Mouse (Mus musculus) liver, adult 2 months (tissue): Measurements from ENCODE around the gene Ybx1. TPM values are rescaled to one million over a fixed set of nuclear protein-coding genes. Genes with fewer than 3 reads are reported as not detected.

Experiments used
- DNase-seq: peaks from one replicate; pipeline ENCODE4 v3.0.0-alpha.2; 2011; ENCODE audit warnings: low read depth, low spot score; ENCODE audit errors: extremely low read depth
- H3K27ac ChIP-seq: fragments of 200-500 bp; replicated peaks from 2 replicates; pipeline ENCODE4 v1.5.1; 2012; ENCODE audit warnings: low read depth, mild to moderate bottlenecking, control low read depth, inconsistent platforms, low read length; ENCODE audit not compliant: insufficient read depth
- H3K27me3 ChIP-seq: fragments of 200-500 bp; 2 replicates; pipeline ENCODE4 v1.6.1; 2012; ENCODE audit warnings: mild to moderate bottlenecking, moderate library complexity, low read length, inconsistent platforms; ENCODE audit not compliant: control insufficient read depth, insufficient read depth
- H3K36me3 ChIP-seq: fragments of 200-500 bp; 2 replicates; pipeline ENCODE4 v1.6.1; 2012; ENCODE audit warnings: low read length, inconsistent platforms; ENCODE audit not compliant: control insufficient read depth, insufficient read depth
- H3K4me1 ChIP-seq: fragments of 200-500 bp; 2 replicates; pipeline ENCODE4 v1.6.1; 2011; ENCODE audit warnings: low read length; ENCODE audit not compliant: control insufficient read depth, insufficient read depth
- H3K4me3 ChIP-seq: fragments of 200-500 bp; 2 replicates; pipeline ENCODE4 v1.5.1; 2011; ENCODE audit warnings: low read depth, mild to moderate bottlenecking, control low read depth, low read length, moderate library complexity; ENCODE audit not compliant: insufficient read depth
- H3K79me2 ChIP-seq: fragments of 200-500 bp; 2 replicates; pipeline ENCODE4 v1.6.1; 2012; ENCODE audit warnings: inconsistent platforms, mild to moderate bottlenecking, low read length, moderate library complexity; ENCODE audit not compliant: control insufficient read depth, insufficient read depth
- H3K9ac ChIP-seq: fragments of 200-500 bp; 2 replicates; pipeline ENCODE4 v1.6.1; 2012; ENCODE audit warnings: low read depth, mild to moderate bottlenecking, control low read depth, inconsistent platforms, low read length
- CTCF ChIP-seq: fragments of 200-500 bp; IDR thresholded peaks from 2 replicates; pipeline ENCODE4 v1.5.1; 2011; ENCODE audit warnings: low read depth, low read length, control low read depth
- POLR2A ChIP-seq: fragments of 200-500 bp; IDR thresholded peaks from 2 replicates; pipeline ENCODE4 v1.6.1; 2011; ENCODE audit warnings: low read length, control low read depth; ENCODE audit not compliant: insufficient read depth; ENCODE audit errors: extremely low read depth
- WGBS: fragments of 180-500 bp; shearing (Covaris S2); methylation state at CpG from one replicate; pipeline ENCODE4 v1.1.7; 2018; 5-methylcytosine and 5-hydroxymethylcytosine counted together
- polyA plus RNA-seq: library from polyadenylated mRNA; depleted of rRNA; stranded (reverse); fragments of >200 nt; gene quantifications from 2 replicates; pipeline ENCODE4 v1.2.3, GENCODE M21; 2012
- total RNA-seq: library from RNA; depleted of rRNA; stranded (reverse); fragments of >200 nt; gene quantifications from 2 replicates; pipeline ENCODE4 v1.2.3, GENCODE M21; 2014

Gene Ybx1
- total and polyA plus RNA-seq, 2 experiments: 64.3 to 189 TPM

DNA sequence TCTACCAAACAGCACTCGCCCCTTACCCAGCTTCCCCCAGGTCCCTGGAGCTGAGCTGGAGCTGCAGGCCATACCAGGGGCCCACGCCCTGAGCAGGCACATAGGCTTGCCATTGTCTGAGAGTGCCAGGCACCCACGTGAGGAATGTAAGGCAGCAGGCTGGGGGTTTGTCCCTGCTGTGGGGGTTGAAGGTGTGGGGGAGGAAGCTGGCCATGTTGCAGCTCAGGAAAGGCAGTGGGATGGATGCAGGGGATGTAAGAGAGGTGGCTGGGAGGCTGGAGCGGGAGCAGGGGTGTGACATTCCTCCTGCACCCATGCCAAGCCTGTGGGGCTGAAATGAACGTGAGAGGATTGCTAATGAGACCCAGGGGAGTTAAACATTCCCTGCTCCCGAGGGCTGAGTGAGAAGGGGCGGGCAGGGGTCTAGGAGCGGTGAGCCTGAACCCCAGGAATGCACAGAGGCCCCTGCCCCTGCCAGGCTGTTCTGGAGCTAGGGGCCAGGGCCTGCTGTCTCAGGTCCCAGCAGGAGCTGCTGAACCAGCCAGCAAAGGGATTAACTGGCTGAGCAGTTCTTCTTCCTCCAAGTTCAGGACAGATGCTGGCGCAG lies 40.3 kb downstream of the Ybx1 start:
- no peaks in the 10 kb centered on the region for H3K27me3 ChIP-seq
- no peak overlapping the region for H3K27ac ChIP-seq
- no peaks in the 10 kb centered on the region for H3K36me3 ChIP-seq
- peaks cover 2% of the 10 kb centered on the region; the same call in 1 of the 2 replicates for H3K4me1 ChIP-seq
- WGBS: 86% methylated on average over 9 of the region's 9 CpGs
- H3K4me3 ChIP-seq: no peak overlapping the region
- TF ChIP-seq CTCF: no peak
- no peak for TF ChIP-seq POLR2A
- H3K79me2 ChIP-seq: no peaks in the 10 kb centered on the region
- DNase-seq: no peak
- no peak overlapping the region for H3K9ac ChIP-seq

DNA sequence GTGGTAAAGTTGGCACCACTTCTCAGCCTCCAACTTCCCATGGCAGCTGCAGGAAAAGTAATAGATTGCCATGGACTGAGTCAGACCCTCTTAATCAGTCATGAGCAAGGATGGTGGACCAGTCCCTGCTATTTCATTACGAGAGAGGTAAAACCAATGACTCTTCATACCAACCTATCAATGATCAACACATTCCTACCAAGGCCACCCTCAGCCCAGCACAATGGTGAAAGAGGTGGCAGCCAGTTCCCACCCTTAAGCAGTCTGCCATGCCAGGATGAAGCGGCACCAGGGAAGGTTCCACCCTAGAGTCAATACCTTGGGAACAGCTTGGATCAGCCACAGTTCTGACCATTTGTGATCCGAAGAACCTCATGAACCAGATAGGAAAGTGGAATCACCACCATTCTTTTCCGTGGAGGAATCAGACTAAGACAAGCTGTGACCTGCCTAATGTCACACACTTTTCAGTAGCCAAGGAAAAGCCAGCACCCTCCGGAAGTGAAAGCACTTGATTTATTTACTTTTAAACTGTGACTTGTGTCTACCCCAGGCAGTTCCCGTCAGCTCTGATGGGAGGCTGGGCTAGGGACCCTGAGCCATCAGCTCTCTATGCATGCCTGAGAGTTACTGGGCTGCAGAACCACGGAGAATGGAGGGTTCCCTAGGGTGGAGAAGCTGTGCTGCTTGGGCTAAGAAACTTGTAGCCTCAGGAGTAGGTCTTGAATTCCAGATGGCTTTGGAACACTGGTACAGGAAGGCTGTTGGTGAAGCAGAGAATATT lies 42.2 kb downstream of the Ybx1 start:
- TF ChIP-seq CTCF: no peak
- no peak for TF ChIP-seq POLR2A
- Histone ChIP-seq H3K27me3 (no peaks in the 10 kb centered on the region), H3K36me3 (peaks cover 4% of the 10 kb centered on the region; the same call in 1 of the 2 replicates), H3K4me1 (no peaks in the 10 kb centered on the region), H3K27ac (no peak overlapping the region), H3K4me3 (no peak overlapping the region), H3K9ac (no peak overlapping the region), H3K79me2 (no peaks in the 10 kb centered on the region)
- DNase-seq: no peak
- WGBS: 60% methylated on average over 7 of the region's 7 CpGs

DNA sequence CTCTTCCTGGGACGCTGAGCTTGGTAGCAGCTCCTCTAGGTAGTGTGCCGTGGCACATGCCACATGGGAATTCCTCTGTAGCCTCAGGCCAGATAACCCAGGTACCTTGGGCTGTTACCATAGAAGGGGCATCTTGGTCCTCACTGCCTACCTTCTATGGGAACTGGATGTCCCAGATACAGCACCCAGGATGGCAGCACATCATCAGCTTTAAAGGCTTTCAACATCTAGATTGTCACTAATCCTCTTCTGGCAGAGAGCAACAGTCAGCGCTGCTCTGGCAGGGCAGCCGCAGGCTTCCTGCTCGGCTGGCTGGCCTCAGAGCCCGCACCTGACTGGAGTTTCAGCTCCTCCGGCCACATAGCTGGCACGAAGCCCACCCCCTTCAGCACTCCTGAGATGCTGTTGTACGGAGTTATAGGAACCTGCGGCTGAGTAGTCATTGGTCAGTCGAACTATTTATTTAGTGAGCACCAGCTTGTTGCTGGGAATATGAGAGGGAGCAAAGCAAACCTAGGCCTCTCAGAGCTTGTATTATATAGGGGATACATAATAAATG lies 45.9 kb downstream of the Ybx1 start:
- no peak overlapping the region for H3K9ac ChIP-seq
- WGBS: 91% methylated on average over 11 of the region's 11 CpGs
- no peak for DNase-seq
- no peak overlapping the region for H3K4me3 ChIP-seq
- no peaks in the 10 kb centered on the region for H3K27me3 ChIP-seq
- no peak overlapping the region for H3K27ac ChIP-seq
- no peaks in the 10 kb centered on the region for H3K4me1 ChIP-seq
- TF ChIP-seq CTCF (no peak), POLR2A (no peak)
- no peaks in the 10 kb centered on the region for H3K79me2 ChIP-seq
- peaks cover 4% of the 10 kb centered on the region; the same call in 1 of the 2 replicates for H3K36me3 ChIP-seq

DNA sequence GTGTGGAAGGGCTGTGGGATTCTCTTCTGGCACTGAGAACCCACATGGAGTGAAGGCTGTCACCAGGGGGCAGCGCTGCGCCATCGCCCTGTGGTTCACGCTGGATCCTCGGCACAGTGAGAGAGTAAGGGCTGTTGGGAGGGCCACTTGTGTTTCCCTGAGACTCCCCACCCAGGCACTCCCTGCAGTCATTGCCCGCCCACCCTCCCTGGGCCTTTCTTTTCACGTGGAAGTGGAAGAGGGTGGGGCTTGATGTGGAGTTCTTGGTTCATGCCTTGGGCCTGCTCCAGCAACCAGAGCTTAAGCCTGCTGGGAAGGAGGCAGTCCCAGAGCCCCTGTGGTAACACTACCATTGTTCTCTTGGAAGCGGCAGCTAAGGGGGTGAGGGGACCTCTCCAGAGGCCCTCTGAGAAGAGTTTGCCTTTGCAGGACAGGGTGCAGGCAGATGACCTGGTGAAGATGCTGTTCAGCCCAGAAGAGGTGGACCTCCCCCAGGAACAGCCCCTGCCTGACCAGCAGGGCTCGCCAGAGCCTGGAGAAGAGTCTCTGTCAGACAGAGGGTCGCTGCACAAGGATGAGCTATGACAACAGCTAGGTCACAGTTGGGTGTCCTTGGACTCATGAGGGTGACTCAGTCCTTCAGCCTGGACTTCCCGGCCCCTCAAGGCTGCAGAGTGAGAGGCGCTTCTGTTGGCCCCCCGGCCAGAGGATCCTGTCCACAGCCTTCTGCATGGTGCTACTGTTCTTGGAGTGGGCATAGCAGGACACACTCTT lies 46.8 kb downstream of the Ybx1 start:
- Histone ChIP-seq H3K9ac (no peak overlapping the region), H3K36me3 (peaks cover 4% of the 10 kb centered on the region; the same call in 1 of the 2 replicates), H3K27ac (no peak overlapping the region), H3K4me1 (no peaks in the 10 kb centered on the region), H3K27me3 (no peaks in the 10 kb centered on the region), H3K4me3 (no peak overlapping the region), H3K79me2 (no peaks in the 10 kb centered on the region)
- DNase-seq: no peak
- 63% methylated on average over 13 of the region's 13 CpGs for WGBS
- peak; percentile 97 for TF ChIP-seq CTCF
- TF ChIP-seq POLR2A: no peak

DNA sequence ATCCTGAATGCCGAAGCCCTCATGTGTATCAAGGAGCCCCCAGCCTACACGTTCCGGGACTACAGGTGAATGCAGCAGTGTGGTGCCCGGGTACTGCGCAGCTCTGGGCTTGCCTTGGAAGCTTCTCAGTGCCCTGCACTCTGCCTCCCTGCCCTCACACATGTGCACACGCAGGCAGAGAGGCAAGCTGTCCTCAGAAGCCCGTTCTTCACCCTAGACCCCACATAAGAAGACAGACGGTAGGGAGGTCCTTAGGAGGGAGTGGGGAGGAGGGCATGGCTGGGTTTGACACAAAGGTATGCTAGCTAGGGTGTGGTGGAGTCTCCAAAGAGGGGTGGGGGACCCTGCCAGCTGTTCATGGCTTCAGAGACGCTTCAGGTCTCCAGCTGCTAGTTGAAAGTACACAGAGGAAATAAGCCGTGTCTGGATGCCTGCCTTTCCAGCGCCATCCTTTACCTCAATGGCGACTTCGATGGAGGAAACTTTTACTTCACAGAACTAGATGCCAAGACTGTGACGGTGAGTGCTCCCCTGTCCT lies 47.6 kb downstream of the Ybx1 start:
- Histone ChIP-seq H3K36me3 (peaks cover 8% of the 10 kb centered on the region; the same call in 1 of the 2 replicates), H3K4me3 (no peak overlapping the region), H3K27ac (no peak overlapping the region), H3K9ac (no peak overlapping the region), H3K79me2 (no peaks in the 10 kb centered on the region), H3K4me1 (peaks cover 6% of the 10 kb centered on the region; the same call in 1 of the 2 replicates), H3K27me3 (no peaks in the 10 kb centered on the region)
- TF ChIP-seq POLR2A (no peak), CTCF (no peak)
- WGBS: 86% methylated on average over 14 of the region's 14 CpGs
- no peak for DNase-seq
